Mouse (Mus musculus): ENCODE results near the gene Tcp11. TPM values are rescaled to one million over a fixed set of nuclear protein-coding genes. Genes with fewer than 3 reads are reported as not detected.

Tcp11 gene
- total RNA-seq (2021) = 1 to 10 TPM; 2.2 to 3.6 TPM

DNA sequence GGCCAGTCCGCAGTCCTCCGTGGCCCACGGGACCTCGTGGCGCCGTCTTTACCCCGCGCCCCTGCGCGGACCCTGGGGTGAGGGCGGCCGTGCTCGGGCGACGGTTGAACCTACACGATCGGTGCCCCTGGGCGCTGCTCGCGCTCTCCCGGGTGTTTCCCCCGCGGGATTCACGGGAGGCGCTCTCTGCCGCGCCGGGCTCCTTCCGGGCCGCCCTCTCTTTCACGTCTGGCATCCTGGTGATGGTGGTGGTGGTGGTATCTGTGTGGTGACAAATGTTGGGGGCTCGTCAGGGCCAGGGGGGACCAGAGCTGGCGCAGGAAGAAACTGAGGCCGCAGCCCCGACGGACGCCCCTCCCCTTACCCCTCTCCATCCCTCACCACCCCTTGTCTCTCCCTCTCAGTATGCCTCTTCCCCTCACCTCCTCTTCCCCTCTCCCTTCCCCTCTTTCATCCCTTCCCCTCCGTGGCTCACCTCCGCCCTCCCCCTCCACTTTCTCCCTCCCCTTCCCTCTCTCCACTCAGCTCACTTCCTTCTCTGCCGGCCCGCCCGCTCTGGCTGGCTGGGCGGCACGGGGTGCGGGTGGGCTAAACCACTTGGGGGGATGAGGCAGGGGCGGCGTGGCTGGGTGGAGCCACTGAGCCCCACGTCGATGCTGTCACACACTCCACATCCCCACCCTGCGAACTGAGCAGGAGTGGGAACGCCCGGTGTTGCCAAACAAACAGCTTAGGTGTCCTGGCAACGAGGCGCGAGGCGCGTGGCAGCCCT, at the start of gene Tcp11:
TSS of gene Tcp11 (minus strand) at position 595 of the 772 bp plus-strand sequence.
- peak; percentile 86 for DNase-seq

GRCm38 (mm10) chr17:28129796-28130195, 49.4 kb upstream of the Tcp11 start:
- DNase-seq = no peak
- intact Hi-C loops (cut with DNase I) = loop anchor here (10.0 kb wide), 1 partner anchor 45 kb away; the partner anchor contains the start of gene Tcp11

More for the DNA sequence above, at the start of gene Tcp11:
- intact Hi-C loops (cut with DNase I) = loop anchor here (2.0 to 10.0 kb wide), 4 partner anchors 55 to 225 kb away; partner anchors contain the start of genes Anks1 and Taf11

GRCm38 (mm10) chr17:28124368-28124767, 43.9 kb upstream of the Tcp11 start:
- DNase-seq = no peak
- intact Hi-C loops (cut with DNase I) = no loop called here

GRCm38 (mm10) chr17:28123627-28124026, 43.2 kb upstream of the Tcp11 start:
- intact Hi-C loops (cut with DNase I) = no loop called here
- DNase-seq = no peak

- intact Hi-C loops (cut with DNase I) = no loop called here
- no peak for DNase-seq
These were observed 42.5 kb upstream of the Tcp11 start for GRCm38 (mm10) chr17:28122949-28123348.

DNA sequence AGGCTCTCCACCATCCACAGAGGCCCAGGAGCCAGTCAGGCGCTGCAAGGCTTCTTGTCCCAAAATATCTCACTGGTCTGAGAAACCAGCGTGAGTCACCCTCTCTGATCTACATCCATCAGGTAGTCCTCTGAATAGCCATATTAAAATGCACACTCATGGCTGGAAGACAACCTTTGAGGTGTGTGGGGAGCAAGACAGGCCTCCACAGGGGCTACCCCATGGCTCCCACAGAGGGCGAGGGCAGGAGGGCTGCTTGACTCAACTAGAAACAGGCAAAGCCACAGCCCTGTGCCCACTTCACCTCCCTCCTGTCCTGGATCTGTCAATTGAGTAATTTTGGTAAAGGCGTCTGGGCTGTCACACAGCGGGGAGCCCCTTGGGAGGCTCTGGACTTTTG, 40.0 kb upstream of the Tcp11 start:
- intact Hi-C loops (cut with DNase I) = no loop called here
- DNase-seq = no peak

DNA sequence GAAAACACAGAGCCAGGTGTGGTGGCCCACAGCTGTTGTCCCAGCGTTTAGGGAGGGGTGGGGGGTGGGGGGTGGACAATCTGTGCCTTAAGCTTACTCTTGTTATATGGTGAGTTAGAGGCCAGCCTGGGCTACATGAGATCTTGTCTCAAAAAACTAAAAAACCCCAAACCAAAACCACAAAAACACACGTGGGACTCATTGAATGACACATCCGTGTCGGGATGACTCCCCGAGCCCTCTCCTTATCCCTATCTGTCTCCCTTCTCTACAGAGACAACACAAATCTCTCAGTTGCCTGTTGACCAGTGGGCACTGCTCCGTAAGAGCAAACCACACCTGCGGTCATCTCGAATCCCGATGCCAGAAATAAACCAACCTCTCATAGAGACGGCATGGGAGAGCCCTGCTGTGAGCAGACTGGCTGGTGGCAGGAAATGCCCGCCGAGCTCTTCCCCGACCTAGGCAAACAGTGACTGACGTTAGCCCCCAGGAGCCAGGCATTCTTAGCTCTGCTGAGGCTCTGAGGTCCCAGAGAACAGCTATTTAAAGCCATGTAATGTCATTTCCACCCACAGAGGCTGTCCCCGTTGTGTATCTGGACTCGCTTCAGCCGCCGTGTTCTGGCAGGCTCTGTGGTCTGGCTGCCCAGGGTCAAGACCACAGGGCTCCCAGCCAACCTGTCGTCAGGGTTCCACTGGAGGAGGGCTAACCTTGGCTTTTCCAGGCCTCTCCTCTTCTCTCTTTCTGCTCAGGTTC, 37.2 kb upstream of the Tcp11 start:
- DNase-seq = no peak
- intact Hi-C loops (cut with DNase I) = no loop called here

GRCm38 (mm10) chr17:28116335-28116734, 35.9 kb upstream of the Tcp11 start:
- no peak for DNase-seq
- intact Hi-C loops (cut with DNase I) = no loop called here

GRCm38 (mm10) chr17:28112266-28112665, 31.8 kb upstream of the Tcp11 start:
- intact Hi-C loops (cut with DNase I) = no loop called here
- DNase-seq = no peak

DNA sequence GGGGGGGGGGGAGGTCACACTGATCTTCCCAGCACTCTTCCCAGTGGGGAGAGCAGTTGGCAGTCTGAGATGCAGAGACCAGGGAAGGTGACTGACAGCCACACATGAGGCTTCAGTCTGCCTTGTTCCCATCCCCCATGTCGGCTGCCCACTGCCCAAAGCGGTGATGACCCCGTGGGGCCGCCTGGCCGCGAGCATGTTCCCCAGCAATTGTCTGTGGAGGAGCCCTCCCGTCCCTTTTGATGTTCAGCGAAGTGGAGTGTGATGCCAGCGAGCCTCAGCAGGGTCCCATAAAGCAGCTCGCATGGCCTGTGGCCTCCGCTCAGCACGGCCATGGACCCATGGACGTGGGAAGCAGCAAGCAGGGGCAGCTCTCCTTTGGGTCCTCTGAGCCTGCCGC, 26.8 kb upstream of the Tcp11 start:
- intact Hi-C loops (cut with DNase I) = no loop called here
- no peak for DNase-seq

- intact Hi-C loops (cut with DNase I) = no loop called here
- DNase-seq = peak; percentile 24
These were observed 25.9 kb upstream of the Tcp11 start for GRCm38 (mm10) chr17:28106352-28106751.

DNA sequence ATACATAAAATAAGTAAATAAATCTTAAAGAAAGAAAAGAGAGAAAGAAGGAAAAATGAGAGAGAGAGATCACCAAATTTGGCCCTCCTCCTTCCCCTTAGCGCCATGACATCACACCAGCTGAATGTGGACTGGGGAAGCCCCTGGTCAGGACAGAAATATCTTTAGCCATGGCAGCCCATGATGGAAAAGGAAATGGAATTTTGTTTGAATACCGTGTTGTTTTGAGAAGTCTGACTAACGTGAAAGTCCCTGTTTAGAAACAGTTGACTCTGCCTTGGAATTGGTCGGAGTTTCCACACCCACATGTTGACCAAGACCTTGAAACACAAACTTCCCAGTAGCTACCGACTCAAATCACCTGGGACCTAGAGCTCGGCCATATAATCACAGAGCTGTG, 24.0 kb upstream of the Tcp11 start:
- no peak for DNase-seq
- intact Hi-C loops (cut with DNase I) = no loop called here

GRCm38 (mm10) chr17:28101902-28102319, 21.5 kb upstream of the Tcp11 start:
- DNase-seq = no peak
- intact Hi-C loops (cut with DNase I) = no loop called here

- no peak for DNase-seq
- intact Hi-C loops (cut with DNase I) = no loop called here
These were observed 20.9 kb upstream of the Tcp11 start for GRCm38 (mm10) chr17:28101284-28101887.

DNA sequence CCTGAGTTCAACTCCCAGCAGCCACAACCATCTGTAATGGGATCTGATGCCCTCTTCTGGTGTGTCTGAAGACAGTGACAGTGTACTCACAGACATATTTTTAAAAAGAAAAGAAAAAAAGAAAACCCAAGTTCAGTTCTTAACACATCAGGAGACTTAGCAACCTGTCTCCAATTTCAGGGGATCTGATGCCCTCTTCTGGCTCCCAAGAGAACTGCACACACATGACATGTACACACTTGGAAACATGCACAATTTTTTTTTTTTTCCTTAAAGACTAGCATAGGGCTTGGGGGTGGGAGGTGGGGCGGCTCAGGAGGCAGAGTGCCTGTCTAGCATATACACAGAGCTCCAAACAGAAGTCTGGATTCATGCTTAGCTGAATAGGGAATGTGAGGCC, 20.2 kb upstream of the Tcp11 start:
- DNase-seq = no peak
- intact Hi-C loops (cut with DNase I) = no loop called here

DNA sequence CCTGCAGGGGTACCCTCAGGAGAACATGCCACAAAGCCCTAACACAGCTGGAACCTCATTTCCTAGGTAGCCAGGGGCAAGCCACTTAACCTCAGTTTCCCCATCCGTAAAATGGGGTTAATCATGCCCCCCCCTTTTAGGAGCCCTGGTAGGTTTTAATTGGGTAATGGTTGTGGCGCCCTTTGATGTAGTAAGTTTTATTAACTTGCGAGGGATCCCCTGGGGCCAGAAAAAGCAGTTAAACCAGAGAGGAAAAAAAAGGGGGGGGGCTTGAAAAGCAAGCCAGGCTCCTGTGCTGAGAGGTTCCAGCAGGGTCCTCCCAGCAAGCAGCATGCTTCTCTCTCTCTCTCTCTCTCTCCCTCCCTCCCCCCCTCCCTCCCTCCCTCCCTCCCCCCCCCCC, 18.6 kb upstream of the Tcp11 start:
- intact Hi-C loops (cut with DNase I) = no loop called here
- DNase-seq = no peak

DNA sequence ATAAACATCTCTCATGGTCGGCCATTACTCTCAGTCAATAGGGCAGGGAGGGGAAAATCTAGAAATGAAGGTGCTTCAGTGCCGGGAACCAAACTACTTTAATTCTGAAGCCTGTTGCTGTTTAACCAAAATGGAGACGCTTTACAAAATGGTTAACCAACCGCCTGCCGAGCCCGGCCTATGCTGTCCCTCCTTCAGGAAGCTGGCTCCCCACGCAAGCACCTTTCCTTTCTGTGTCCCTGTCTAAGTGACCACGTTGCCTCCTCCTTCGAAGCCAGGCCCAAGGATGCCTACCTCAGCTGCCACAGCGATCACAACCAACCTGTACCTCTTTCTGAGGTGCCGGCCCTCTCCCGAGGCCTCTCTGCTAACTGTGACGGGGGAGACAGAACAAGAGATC, 16.9 kb upstream of the Tcp11 start:
- no peak for DNase-seq
- intact Hi-C loops (cut with DNase I) = no loop called here

DNA sequence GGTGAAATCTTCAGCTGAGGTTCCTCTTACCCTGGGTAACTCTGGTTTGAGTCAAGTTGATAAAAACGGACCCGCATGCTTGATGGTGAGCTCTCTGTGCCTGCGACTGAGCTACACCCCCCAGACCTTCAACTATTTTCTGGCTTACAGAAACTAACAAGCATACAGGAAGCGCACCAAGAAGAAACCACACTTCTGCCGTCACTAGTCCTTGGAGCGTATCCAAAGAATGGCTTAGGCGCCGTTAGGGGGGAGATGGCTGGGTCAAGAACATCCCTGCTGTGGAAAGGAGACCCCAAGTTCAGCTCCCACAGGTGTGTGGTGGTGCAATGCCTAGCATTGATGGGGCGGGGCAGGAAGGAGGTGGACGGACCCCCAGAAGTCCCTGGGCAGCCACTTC, 16.0 kb upstream of the Tcp11 start:
- intact Hi-C loops (cut with DNase I) = no loop called here
- DNase-seq = no peak

- intact Hi-C loops (cut with DNase I) = no loop called here
- DNase-seq = no peak
These were observed 13.4 kb upstream of the Tcp11 start for GRCm38 (mm10) chr17:28093837-28094236.

DNA sequence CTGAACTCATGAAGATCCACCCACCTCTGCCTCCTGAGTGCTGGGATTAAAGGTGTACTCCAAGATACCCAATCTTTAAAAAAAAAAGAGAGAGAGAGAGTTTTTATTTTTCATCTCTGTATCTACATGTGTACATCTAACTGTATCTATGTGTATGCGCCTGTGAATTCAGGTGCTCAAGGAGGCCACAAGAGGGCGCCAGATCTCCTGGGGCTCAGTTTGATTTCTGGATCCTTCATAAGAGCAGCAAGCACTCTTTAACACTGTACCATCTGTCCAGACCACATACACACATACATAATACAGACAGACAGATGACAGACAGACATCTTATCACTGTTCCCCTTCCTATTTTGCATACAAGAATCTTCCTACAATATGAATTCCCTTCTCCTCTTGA, 11.9 kb upstream of the Tcp11 start:
- intact Hi-C loops (cut with DNase I) = no loop called here
- DNase-seq = no peak

DNA sequence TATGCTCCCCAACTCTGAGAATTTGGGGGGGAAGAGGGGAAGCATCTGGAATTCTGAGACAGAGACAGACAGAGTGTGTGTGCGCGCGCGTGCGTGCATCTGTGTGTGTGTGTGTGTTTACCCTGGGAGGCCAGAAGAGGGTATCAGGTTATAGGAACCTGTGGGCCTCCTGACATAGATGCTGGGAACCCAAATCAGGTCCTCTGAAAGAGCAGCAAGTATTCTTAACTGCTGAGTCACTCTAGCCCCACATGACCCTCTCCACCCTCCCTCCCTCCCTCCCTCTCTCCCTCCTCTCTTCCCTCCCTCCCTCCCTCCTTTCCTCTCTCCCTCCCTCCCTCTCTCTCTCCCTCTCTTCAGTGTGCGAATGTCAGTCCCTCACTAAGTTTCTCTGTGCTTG, 8.3 kb upstream of the Tcp11 start:
- intact Hi-C loops (cut with DNase I) = loop anchor here (10.0 kb wide), 2 partner anchors 46 to 216 kb away; no protein-coding TSS in a partner anchor
- DNase-seq = no peak

Data from left cerebral cortex, postnatal 4 days (tissue).